Mouse (Mus musculus) liver, postnatal 0 days (tissue): ENCODE results near the gene Ddc. TPM values are rescaled to one million over a fixed set of nuclear protein-coding genes. Genes with fewer than 3 reads are reported as not detected.

Experiments used
- ATAC-seq: fragments of 200-750 bp; cut with Nextera tagmentation; 2 replicates; pipeline ENCODE4 v1.8.0; 2017; ENCODE audit warnings: mild to moderate bottlenecking, moderate library complexity
- DNase-seq: peaks from one replicate; pipeline ENCODE4 v3.0.0-alpha.2; 2016
- H3K27ac ChIP-seq: fragments of 300-500 bp; sonication (generic); 2 replicates; pipeline ENCODE4 v1.5.1; 2014; ENCODE audit warnings: antibody characterized with exemption, moderate library complexity, mild to moderate bottlenecking, low read depth
- H3K27me3 ChIP-seq: fragments of 300-500 bp; sonication (generic); 2 replicates; pipeline ENCODE4 v1.6.1; 2014; ENCODE audit warnings: low read length, control low read depth, mixed read lengths; ENCODE audit not compliant: insufficient read depth
- H3K36me3 ChIP-seq: fragments of 300-500 bp; sonication (generic); replicated peaks from 2 replicates; pipeline ENCODE4 v1.6.1; 2014; ENCODE audit warnings: mild to moderate bottlenecking, control low read depth, low read length, moderate library complexity, mixed read lengths; ENCODE audit not compliant: insufficient read depth
- H3K4me1 ChIP-seq: fragments of 300-500 bp; sonication (generic); 2 replicates; pipeline ENCODE4 v1.6.1; 2014; ENCODE audit warnings: antibody characterized with exemption, mild to moderate bottlenecking, control low read depth; ENCODE audit not compliant: insufficient read depth
- H3K4me2 ChIP-seq: fragments of 300-500 bp; sonication (generic); 2 replicates; pipeline ENCODE4 v1.6.1; 2014; ENCODE audit warnings: low read depth, mild to moderate bottlenecking, low read length, moderate library complexity, mixed read lengths
- H3K4me3 ChIP-seq: fragments of 300-500 bp; sonication (generic); 2 replicates; pipeline ENCODE4 v1.5.1; 2014; ENCODE audit warnings: low read depth, low read length
- H3K9ac ChIP-seq: fragments of 300-500 bp; sonication (generic); replicated peaks from 2 replicates; pipeline ENCODE4 v1.6.1; 2014; ENCODE audit warnings: mild to moderate bottlenecking, moderate library complexity
- H3K9me3 ChIP-seq: fragments of 300-500 bp; sonication (generic); 2 replicates; pipeline ENCODE4 v1.6.1; 2016; ENCODE audit warnings: mild to moderate bottlenecking, control low read depth, low read length, mixed read lengths
- CTCF ChIP-seq: sonication (generic); IDR thresholded peaks from 2 replicates; pipeline ENCODE4 v1.5.1; 2016; ENCODE audit warnings: antibody characterized with exemption, low read depth
- EP300 ChIP-seq: IDR thresholded peaks from 2 replicates; pipeline ENCODE4 v1.6.1; 2016; ENCODE audit warnings: antibody characterized with exemption, low read depth, mild to moderate bottlenecking
- WGBS: fragments of 180-500 bp; shearing (Covaris S2); extraction: QIAGEN DNeasy Blood & Tissue Kit; methylation state at CpG from one replicate; pipeline ENCODE4 v1.1.7; 2014; ENCODE audit not compliant: insufficient replicate concordance; 5-methylcytosine and 5-hydroxymethylcytosine counted together
- polyA plus RNA-seq: library from polyadenylated mRNA; unstranded; fragments of >200 nt; fragmentation: Nextera tagmentation; extraction: Ambion mirVana; gene quantifications from 2 replicates; pipeline ENCODE4 v1.2.1, GENCODE M21; 2015

Ddc gene
- polyA plus RNA-seq, 1 experiment from 2014 or later = 17.5 TPM

DNA sequence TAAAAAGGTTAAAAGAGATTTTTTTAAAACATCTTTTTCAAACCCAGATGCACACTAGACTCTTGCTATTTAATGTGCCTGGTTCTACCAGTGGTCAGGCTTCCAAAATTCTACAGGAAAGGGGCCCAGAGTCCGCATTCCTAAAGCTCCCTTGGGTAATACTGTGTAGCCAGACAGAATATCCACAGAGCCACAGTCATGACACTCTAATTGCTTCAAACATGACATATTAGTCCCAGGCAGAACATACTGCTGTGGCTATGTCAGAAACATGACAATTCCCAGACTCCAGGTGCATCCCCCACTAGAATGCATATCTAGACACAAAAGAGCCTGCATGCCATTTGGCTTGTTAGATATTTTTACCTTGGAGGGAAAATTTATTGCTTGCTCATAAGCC, 35.4 kb downstream of the Ddc start:
- Histone ChIP-seq H3K27me3 (no peaks in the 10 kb centered on the region), H3K36me3 (peaks cover 3% of the 10 kb centered on the region), H3K4me2 (no peak overlapping the region), H3K9me3 (no peaks in the 10 kb centered on the region), H3K27ac (no peak overlapping the region), H3K4me3 (no peak overlapping the region), H3K4me1 (no peaks in the 10 kb centered on the region), H3K9ac (no peak overlapping the region)
- TF ChIP-seq EP300 (no peak), CTCF (no peak)
- no peak for DNase-seq
- ATAC-seq = no peak
- 70% methylated on average over 1 of the region's 1 CpGs for WGBS

DNA sequence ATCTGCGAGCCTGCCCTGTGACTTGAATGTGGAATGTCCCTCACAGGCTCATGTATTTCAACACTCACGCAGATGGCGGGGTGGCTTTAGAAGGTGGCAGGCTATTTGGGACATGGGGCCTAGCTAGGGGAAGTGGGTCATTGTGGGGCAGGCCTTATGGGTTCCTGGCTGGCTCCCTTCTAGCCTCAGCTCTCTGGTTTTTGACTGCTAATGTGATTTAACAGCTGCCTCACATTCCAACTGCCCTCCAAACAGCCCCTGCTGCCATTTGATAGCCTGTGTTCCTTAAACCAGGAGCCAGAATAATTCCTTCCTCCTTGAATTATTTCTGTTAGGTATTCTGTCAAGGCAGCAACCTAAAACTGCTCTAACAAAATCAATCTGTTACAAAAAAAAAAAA, 41.0 kb downstream of the Ddc start:
- peaks cover 3% of the 10 kb centered on the region for H3K36me3 ChIP-seq

DNA sequence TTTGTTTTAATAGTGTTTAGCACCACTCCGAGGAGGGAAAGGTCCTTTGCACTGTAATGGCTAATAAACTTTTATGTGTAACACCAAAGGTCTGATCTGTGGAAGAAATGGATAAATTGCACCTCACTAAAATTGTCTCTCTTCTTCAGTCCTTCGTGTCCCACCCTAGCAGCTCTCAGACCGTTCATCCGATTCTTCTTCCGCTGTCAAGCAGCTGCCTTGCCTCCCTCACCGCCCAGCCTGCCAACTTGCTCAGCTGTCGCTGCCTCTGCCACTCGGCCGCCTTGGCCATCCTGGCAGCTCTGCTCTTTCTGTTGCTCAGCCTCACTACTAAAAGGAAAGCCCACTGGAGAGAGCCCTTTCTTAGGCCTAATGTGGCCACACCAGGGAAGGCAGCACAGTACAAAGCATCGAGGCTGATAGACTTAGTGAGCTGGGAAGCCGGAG, 42.2 kb downstream of the Ddc start:
- WGBS = 86% methylated on average over 11 of the region's 11 CpGs
- ATAC-seq (no peak), DNase-seq (no peak)
- Histone ChIP-seq H3K4me2 (no peak overlapping the region), H3K36me3 (peaks cover 3% of the 10 kb centered on the region; the same call in 1 of the 2 replicates), H3K9ac (no peak overlapping the region), H3K27me3 (no peaks in the 10 kb centered on the region), H3K4me3 (no peak overlapping the region), H3K4me1 (no peaks in the 10 kb centered on the region), H3K27ac (no peak overlapping the region), H3K9me3 (0 out of 2 replicates have a peak, but pooled peaks cover 2% of the 10 kb centered on the region)
- no peak for TF ChIP-seq CTCF
- TF ChIP-seq EP300 = no peak

More for the DNA sequence above, 41.0 kb downstream of the Ddc start:
- H3K9ac ChIP-seq = no peak overlapping the region
- TF ChIP-seq CTCF = no peak
- no peak for TF ChIP-seq EP300
- 89% methylated on average over 3 of the region's 3 CpGs for WGBS
- H3K4me1 ChIP-seq = no peaks in the 10 kb centered on the region
- ATAC-seq (no peak), DNase-seq (no peak)
- H3K4me3 ChIP-seq = no peak overlapping the region
- H3K4me2 ChIP-seq = no peak overlapping the region
- H3K9me3 ChIP-seq = 0 out of 2 replicates have a peak, but pooled peaks cover 2% of the 10 kb centered on the region
- no peaks in the 10 kb centered on the region for H3K27me3 ChIP-seq
- no peak overlapping the region for H3K27ac ChIP-seq

DNA sequence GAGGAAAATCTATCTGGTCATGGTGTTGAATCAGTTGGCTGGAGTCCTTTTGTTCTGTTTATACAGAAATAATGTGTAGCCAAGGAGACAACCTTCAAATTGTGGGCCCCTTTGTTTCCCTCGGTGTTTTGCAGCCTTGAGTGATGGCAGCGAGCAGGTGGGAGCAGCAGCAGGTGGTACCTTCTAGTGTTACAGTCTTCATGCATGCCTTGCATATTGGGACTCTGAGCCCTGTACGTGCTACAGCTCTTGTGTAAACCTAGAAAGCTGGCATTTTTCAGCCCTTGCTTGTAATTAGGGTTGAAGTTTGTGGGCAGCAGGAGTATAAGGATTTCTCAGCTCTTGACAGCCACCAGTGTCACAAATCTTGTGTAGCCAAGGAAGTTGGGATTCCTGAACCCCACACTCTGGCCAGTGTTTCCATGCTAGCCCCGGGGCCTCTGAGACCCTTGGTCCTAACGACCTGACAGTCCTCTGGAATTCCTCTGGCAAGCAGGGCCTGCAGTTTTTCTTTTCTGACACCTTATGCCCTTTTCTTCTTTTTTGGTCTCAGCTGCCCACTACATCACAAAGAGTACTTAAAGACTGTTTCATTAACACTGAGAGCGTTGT, 42.8 kb downstream of the Ddc start:
- H3K27me3 ChIP-seq = no peaks in the 10 kb centered on the region
- H3K36me3 ChIP-seq = peaks cover 3% of the 10 kb centered on the region; the same call in 1 of the 2 replicates
- TF ChIP-seq EP300 (no peak), CTCF (no peak)
- H3K27ac ChIP-seq = no peak overlapping the region
- no peak for ATAC-seq
- H3K4me2 ChIP-seq = no peak overlapping the region
- no peak overlapping the region for H3K4me3 ChIP-seq
- no peak for DNase-seq
- 74% methylated on average over 6 of the region's 6 CpGs for WGBS
- H3K4me1 ChIP-seq = no peaks in the 10 kb centered on the region
- H3K9me3 ChIP-seq = 0 out of 2 replicates have a peak, but pooled peaks cover 2% of the 10 kb centered on the region
- H3K9ac ChIP-seq = no peak overlapping the region

DNA sequence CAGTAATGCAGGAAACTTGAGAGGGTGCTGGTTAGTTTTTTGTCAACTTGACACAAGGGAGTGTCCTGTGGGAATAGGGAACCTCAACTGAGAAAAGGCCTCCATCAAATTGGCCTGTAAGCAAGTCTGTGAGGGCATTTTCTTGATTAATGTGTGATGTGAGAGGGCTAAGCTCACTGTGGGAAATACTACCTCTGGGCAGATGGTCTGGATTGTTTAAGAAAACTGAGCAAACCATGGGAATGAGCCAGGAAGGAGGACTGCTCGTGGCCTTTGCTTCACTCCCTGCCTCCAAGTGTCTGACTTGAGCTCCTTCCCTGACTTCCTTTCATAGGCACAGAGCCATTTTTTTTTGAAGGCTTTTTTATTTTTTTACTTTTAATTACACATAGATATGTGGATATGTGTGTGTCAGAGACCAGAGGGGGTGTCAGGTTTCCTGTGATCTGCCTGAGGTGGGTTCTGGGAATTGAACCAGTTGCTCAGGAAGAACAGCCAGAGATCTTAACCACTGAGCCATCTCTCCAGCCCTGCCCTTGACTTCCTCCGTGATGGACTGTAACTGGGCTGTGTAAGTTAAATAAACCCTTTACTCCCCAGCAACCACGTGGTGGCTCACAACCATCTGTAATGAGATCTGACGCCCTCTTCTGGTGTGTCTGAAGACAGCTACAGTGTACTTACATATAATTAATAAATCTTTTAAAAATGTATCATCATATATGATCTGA, 44.0 kb downstream of the Ddc start:
- DNase-seq = no peak
- no peak overlapping the region for H3K4me3 ChIP-seq
- H3K4me2 ChIP-seq = no peak overlapping the region
- H3K36me3 ChIP-seq = no peaks in the 10 kb centered on the region
- H3K27ac ChIP-seq = no peak overlapping the region
- no peaks in the 10 kb centered on the region for H3K27me3 ChIP-seq
- no peak for TF ChIP-seq CTCF
- TF ChIP-seq EP300 = no peak
- H3K9me3 ChIP-seq = 0 out of 2 replicates have a peak, but pooled peaks cover 2% of the 10 kb centered on the region
- no peaks in the 10 kb centered on the region for H3K4me1 ChIP-seq
- no peak for ATAC-seq
- WGBS = 53% methylated on average over 4 of the region's 4 CpGs
- no peak overlapping the region for H3K9ac ChIP-seq

DNA sequence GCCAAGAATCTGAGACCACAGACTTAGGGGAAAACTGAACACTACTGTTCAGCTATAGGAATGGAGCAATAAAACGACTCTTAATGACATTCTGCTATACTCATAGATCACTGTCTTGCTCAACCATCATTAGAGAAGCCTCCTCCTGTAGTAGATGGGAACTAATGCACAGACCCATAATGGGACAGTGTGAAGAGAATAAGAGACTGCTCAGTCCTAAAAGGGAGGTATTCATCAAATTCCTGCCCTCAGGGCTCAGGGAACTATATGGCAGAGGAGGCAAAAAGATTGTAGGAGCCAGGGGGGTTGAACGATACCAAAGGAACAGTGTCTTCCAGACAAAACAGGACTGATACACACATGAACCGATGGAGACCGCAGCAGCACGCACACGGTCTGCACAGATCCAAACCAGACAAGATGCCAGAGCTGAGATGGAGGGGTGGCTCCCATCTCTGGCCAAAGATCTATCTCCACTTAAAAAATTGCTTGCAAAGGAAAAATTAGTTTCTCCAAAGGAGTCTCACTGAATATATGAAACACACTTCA, 45.9 kb downstream of the Ddc start:
- H3K4me2 ChIP-seq = no peak overlapping the region
- H3K27me3 ChIP-seq = no peaks in the 10 kb centered on the region
- no peak overlapping the region for H3K4me3 ChIP-seq
- TF ChIP-seq EP300 (no peak), CTCF (no peak)
- 0 out of 2 replicates have a peak, but pooled peaks cover 2% of the 10 kb centered on the region for H3K9me3 ChIP-seq
- ATAC-seq = no peak
- no peak for DNase-seq
- H3K36me3 ChIP-seq = no peaks in the 10 kb centered on the region
- H3K9ac ChIP-seq = no peak overlapping the region
- 88% methylated on average over 6 of the region's 6 CpGs for WGBS
- no peak overlapping the region for H3K27ac ChIP-seq
- no peaks in the 10 kb centered on the region for H3K4me1 ChIP-seq
